Mouse (Mus musculus) stomach, postnatal 0 days (tissue): ENCODE results near the gene Gsto1. TPM values are rescaled to one million over a fixed set of nuclear protein-coding genes. Genes with fewer than 3 reads are reported as not detected.

Source experiments
- ATAC-seq: fragments of 200-750 bp; cut with Nextera tagmentation; 2 replicates; pipeline ENCODE4 v1.8.0; 2017; ENCODE audit not compliant: low FRiP score, low TSS enrichment
- DNase-seq: peaks from one replicate; pipeline ENCODE4 v3.0.0-alpha.2; 2016; ENCODE audit warnings: low spot score
- H3K27ac ChIP-seq: fragments of 300-500 bp; sonication (generic); replicated peaks from 2 replicates; pipeline ENCODE4 v1.5.1; 2014; ENCODE audit warnings: mild to moderate bottlenecking, control low read depth
- H3K27me3 ChIP-seq: fragments of 300-500 bp; sonication (generic); 2 replicates; pipeline ENCODE4 v1.6.1; 2014; ENCODE audit warnings: low read length; ENCODE audit not compliant: control insufficient read depth, insufficient read depth
- H3K36me3 ChIP-seq: fragments of 300-500 bp; sonication (generic); 2 replicates; pipeline ENCODE4 v1.6.1; 2014; ENCODE audit warnings: low read length, mixed read lengths; ENCODE audit not compliant: control insufficient read depth, insufficient read depth
- H3K4me1 ChIP-seq: fragments of 300-500 bp; sonication (generic); replicated peaks from 2 replicates; pipeline ENCODE4 v1.6.1; 2014; ENCODE audit warnings: antibody characterized with exemption; ENCODE audit not compliant: control insufficient read depth, insufficient read depth
- H3K4me2 ChIP-seq: fragments of 300-500 bp; sonication (generic); replicated peaks from 2 replicates; pipeline ENCODE4 v1.6.1; 2014; ENCODE audit warnings: low read depth, mild to moderate bottlenecking, control low read depth, moderate library complexity
- H3K4me3 ChIP-seq: fragments of 300-500 bp; sonication (generic); 2 replicates; pipeline ENCODE4 v1.5.1; 2014; ENCODE audit warnings: low read depth, low read length, control low read depth
- H3K9ac ChIP-seq: fragments of 300-500 bp; sonication (generic); 2 replicates; pipeline ENCODE4 v1.6.1; 2014; ENCODE audit warnings: mild to moderate bottlenecking, low read length, control low read depth, mixed read lengths
- H3K9me3 ChIP-seq: fragments of 300-500 bp; sonication (generic); 2 replicates; pipeline ENCODE4 v1.6.1; 2016; ENCODE audit warnings: low read length; ENCODE audit not compliant: control insufficient read depth
- CTCF ChIP-seq: IDR thresholded peaks from 2 replicates; pipeline ENCODE4 v1.5.1; 2016; ENCODE audit warnings: antibody characterized with exemption, low read depth, mild to moderate bottlenecking, moderate library complexity
- EP300 ChIP-seq: optimal IDR thresholded peaks from 2 replicates; pipeline ENCODE3; 2016; ENCODE audit warnings: antibody characterized with exemption
- WGBS: fragments of 180-500 bp; shearing (Covaris S2); extraction: QIAGEN DNeasy Blood & Tissue Kit; methylation state at CpG from one replicate; pipeline ENCODE4 v1.1.7; 2014; 5-methylcytosine and 5-hydroxymethylcytosine counted together
- polyA plus RNA-seq: library from polyadenylated mRNA; unstranded; fragments of >200 nt; fragmentation: Nextera tagmentation; extraction: Ambion mirVana; gene quantifications from 2 replicates; pipeline ENCODE4 v1.2.1, GENCODE M21; 2015

Gsto1 gene
- polyA plus RNA-seq, 1 experiment from 2014 or later, result 3,153 TPM

- Histone ChIP-seq H3K36me3 (peaks cover 14% of the 10 kb centered on the region), H3K27me3 (no peaks in the 10 kb centered on the region), H3K4me2 (no peak overlapping the region), H3K27ac (no peak overlapping the region), H3K9ac (no peak overlapping the region), H3K4me3 (no peak overlapping the region), H3K4me1 (no peaks in the 10 kb centered on the region; the same call in 1 of the 2 replicates), H3K9me3 (no peaks in the 10 kb centered on the region)
- 95% methylated on average over 9 of the region's 9 CpGs for WGBS
- ATAC-seq (no peak), DNase-seq (peak; percentile 15)
- TF ChIP-seq CTCF, result no peak
- TF ChIP-seq EP300, result no peak
These were observed 9.3 kb downstream of the Gsto1 start for GRCm38 (mm10) chr19:47864051-47864450.

DNA sequence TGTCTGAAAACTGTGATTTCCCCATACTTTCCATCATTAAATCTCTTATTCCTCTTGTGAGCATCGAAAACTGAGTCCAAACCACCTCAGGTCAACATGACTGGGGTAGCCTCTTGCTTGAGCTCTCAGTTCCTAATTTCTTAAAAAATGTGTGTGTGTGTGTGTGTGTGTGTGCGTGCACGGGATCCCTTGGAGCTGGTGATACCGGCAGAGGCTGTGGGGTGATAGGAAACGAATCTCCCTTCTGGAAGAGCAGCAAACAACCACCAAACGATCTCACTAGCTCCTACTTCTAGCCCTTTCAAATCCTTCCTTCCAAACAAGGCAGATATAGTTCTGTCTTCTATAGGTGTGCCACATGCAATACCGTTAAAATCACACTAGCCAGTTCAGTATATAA is 10.0 kb downstream of the Gsto1 start:
- no peaks in the 10 kb centered on the region for H3K9me3 ChIP-seq
- H3K4me2 ChIP-seq, result peak overlapping the region; percentile 78; the same call in 1 of the 2 replicates
- no peaks in the 10 kb centered on the region for H3K27me3 ChIP-seq
- no peak overlapping the region for H3K4me3 ChIP-seq
- DNase-seq (peak; percentile 13), ATAC-seq (no peak)
- no peaks in the 10 kb centered on the region for H3K4me1 ChIP-seq
- no peak overlapping the region for H3K9ac ChIP-seq
- H3K36me3 ChIP-seq, result peaks cover 8% of the 10 kb centered on the region
- 73% methylated on average over 7 of the region's 7 CpGs for WGBS
- TF ChIP-seq EP300, result no peak
- TF ChIP-seq CTCF, result no peak
- no peak overlapping the region for H3K27ac ChIP-seq

DNA sequence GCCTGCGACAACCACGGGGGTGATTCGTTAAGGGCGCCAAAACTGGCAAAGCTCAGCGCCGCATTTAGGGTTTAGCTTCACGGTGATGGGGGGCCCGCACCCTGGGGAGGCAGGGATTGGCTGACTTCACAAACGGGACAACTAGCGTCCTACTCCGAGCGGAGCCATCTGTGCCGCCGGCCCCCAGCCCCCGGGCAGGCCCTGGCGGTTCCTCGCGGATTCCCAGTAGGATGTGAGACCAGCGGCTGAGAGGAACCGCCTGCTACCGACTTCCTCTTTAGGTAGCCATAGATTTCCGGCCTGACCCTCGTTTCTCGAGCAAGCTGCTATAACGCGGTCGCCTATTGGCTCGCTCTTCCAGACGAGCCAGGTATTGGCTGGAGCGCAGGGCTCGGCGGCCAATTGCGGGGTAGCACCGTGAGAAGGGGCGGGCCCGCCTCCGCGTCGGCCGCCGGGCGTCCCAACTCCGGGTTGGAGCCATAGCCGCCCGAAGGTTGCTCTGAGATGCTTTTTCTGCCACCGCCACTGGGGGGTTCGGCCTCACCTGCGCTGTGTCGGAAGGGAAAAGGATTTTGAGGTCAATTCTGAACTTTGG is 10.7 kb downstream of the Gsto1 start, which contains the start of gene Gsto2:
Gene Gsto2 (plus strand): TSS at position 182 of the 595 bp plus-strand sequence.
- Histone ChIP-seq H3K9ac (peak within 1 kb of the TSS; percentile 72), H3K9me3 (no peaks in the 10 kb centered on the region), H3K4me2 (peak within 1 kb of the TSS; percentile 78), H3K36me3 (peaks cover 6% of the 10 kb centered on the region), H3K4me3 (peak within 1 kb of the TSS; percentile 51), H3K4me1 (no peaks in the 10 kb centered on the region), H3K27me3 (no peaks in the 10 kb centered on the region), H3K27ac (peak within 1 kb of the TSS; percentile 89)
- DNase-seq (peak; percentile 96), ATAC-seq (peak; percentile 95)
- WGBS, result under 1% methylated on average over 49 of the region's 49 CpGs
- TF ChIP-seq CTCF, result peak; percentile 72
- TF ChIP-seq EP300, result no peak

DNA sequence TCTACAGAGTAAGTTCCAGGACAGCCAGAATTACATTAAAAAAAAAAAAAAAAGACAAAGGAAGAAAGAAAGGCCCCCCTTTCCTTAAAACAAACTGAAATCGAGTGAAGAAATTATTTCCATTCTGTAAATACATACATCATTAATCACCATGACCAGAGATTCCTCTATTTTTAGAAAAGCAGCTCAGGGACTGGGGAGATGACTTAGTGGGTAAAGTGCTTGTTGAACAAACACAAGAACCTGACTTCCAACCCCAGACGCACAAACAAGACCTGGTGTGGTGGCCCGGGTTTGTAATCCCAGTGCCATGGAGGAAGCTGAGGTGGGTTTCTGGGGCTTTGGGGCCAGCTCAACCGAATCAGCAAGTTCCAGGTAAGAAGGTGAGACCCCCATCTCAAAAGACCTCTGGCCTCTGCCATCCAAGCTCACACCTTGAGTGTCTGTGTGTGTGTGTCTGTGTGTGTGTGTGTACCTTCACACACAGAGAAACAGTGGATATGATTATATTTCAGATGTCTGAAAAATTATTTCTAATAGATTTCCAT is 12.9 kb downstream of the Gsto1 start:
- Histone ChIP-seq H3K9ac (no peak overlapping the region), H3K4me1 (no peaks in the 10 kb centered on the region), H3K27me3 (no peaks in the 10 kb centered on the region), H3K4me2 (no peak overlapping the region), H3K4me3 (no peak overlapping the region), H3K9me3 (no peaks in the 10 kb centered on the region), H3K27ac (no peak overlapping the region), H3K36me3 (0 out of 2 replicates have a peak, but pooled peaks cover 4% of the 10 kb centered on the region)
- DNase-seq (peak; percentile 20), ATAC-seq (no peak)
- WGBS, result 46% methylated on average over 4 of the region's 4 CpGs
- TF ChIP-seq CTCF (no peak), EP300 (no peak)

DNA sequence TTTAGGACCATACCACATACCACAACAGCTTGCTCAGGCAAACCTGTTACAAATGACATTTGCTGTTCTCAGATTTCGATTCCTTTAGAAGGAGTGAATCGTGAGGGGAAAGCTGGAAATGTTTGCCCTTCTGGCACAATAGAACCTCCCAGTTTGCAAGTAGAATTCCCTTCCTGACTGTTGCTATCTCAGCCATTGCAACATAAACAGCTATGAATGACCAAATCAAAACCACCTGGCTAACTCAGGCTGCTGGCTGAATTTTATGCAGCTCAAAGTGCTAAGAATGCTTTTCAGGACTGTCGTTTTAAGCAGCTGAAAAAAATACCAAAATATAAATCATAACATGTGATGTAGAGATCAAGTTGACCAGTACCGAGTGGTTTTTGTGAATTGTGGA is 14.2 kb downstream of the Gsto1 start:
- TF ChIP-seq EP300 (no peak), CTCF (peak; percentile 1; the same call in 1 of the 2 replicates)
- no peak for ATAC-seq
- 30% methylated on average over 4 of the region's 4 CpGs for WGBS
- H3K27ac ChIP-seq, result peak overlapping the region; percentile 45; the same call in 1 of the 2 replicates
- H3K4me3 ChIP-seq, result no peak overlapping the region
- H3K9me3 ChIP-seq, result no peaks in the 10 kb centered on the region
- DNase-seq, result no peak
- H3K27me3 ChIP-seq, result no peaks in the 10 kb centered on the region
- H3K4me2 ChIP-seq, result no peak overlapping the region
- 0 out of 2 replicates have a peak, but pooled peaks cover 4% of the 10 kb centered on the region for H3K36me3 ChIP-seq
- no peaks in the 10 kb centered on the region for H3K4me1 ChIP-seq
- no peak overlapping the region for H3K9ac ChIP-seq

DNA sequence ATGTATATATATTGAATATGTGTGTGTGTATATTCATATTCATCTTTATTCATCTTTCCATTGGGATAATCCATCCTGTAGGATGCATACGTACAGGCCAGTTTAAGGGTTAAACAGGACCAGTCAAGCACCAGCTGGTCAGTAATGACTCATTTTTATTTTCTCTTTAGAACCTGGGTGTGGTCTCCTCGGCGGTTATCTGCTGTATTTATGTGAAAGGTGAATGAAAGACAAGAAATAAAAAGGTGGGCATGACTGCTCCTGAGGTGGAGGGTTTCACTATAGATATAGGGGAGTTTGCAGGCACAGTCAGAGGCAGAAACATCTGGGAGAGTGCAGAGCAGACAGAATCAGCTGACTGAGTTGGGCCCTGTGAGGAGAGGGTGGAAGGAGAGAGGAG is 14.7 kb downstream of the Gsto1 start:
- WGBS, result 19% methylated on average over 3 of the region's 3 CpGs
- H3K4me2 ChIP-seq, result peak overlapping the region; percentile 5; the same call in 1 of the 2 replicates
- H3K27me3 ChIP-seq, result no peaks in the 10 kb centered on the region
- peak; percentile 31 for ATAC-seq
- H3K4me3 ChIP-seq, result no peak overlapping the region
- H3K27ac ChIP-seq, result peak overlapping the region; percentile 73
- H3K36me3 ChIP-seq, result no peaks in the 10 kb centered on the region
- H3K4me1 ChIP-seq, result no peaks in the 10 kb centered on the region
- TF ChIP-seq EP300 (no peak), CTCF (no peak)
- H3K9me3 ChIP-seq, result no peaks in the 10 kb centered on the region
- H3K9ac ChIP-seq, result peak overlapping the region; percentile 31; the same call in 1 of the 2 replicates
- DNase-seq, result no peak
